Mouse (Mus musculus) cortical plate, adult 2 months (tissue): ENCODE results near the gene Vmn1r173.
"Not testable (repeated sequence)": the region's sequence is repeated elsewhere in the genome, so short reads cannot be mapped to it uniquely, and the experiment has no call there.

Experiments
- CTCF ChIP-seq: fragments of 200-500 bp; IDR thresholded peaks from 2 replicates; pipeline ENCODE4 v1.5.1; 2011; ENCODE audit warnings: mild to moderate bottlenecking, control low read depth, low read length; ENCODE audit not compliant: insufficient read depth; ENCODE audit errors: extremely low read depth
- POLR2A ChIP-seq: fragments of 200-500 bp; IDR thresholded peaks from 2 replicates; pipeline ENCODE4 v1.6.1; 2011; ENCODE audit warnings: mild to moderate bottlenecking, low read length, control low read depth; ENCODE audit not compliant: insufficient read depth; ENCODE audit errors: extremely low read depth

- TF ChIP-seq POLR2A, CTCF: not testable (repeated sequence)
Observed at GRCm38 (mm10) chr7:23751970-23752369, 51.5 kb downstream of the Vmn1r173 start, which contains the start of gene Vmn1r174.
